Mouse (Mus musculus) CH12.LX (cell line): ENCODE results near the gene Itgb4. TPM values are rescaled to one million over a fixed set of nuclear protein-coding genes. Genes with fewer than 3 reads are reported as not detected.
A peak's percentile ranks its signal among the peaks of the same experiment; 100 is the strongest.

Experiments
- DNase-seq: peaks from one replicate; pipeline ENCODE4 v3.0.0-alpha.2; 2013; ENCODE audit errors: extremely low read depth
- H3K27ac ChIP-seq: 2 replicates; pipeline ENCODE4 v1.5.1; 2012; ENCODE audit warnings: low read depth, mild to moderate bottlenecking, control low read depth, moderate library complexity; ENCODE audit not compliant: insufficient read depth
- H3K27me3 ChIP-seq: replicated peaks from 2 replicates; pipeline ENCODE3; 2012; ENCODE audit warnings: inconsistent platforms
- H3K36me3 ChIP-seq, 2 experiments: replicated peaks in 1 of 2; 2 replicates each; pipeline versions ENCODE3 to v1.6.1; 2012; ENCODE audit warnings: inconsistent platforms in 1 of 2, low read length in 1 of 2, mild to moderate bottlenecking in 1 of 2, mixed read lengths in 1 of 2, moderate library complexity in 1 of 2; ENCODE audit not compliant: control insufficient read depth in 1 of 2, insufficient read depth in 1 of 2
- H3K4me1 ChIP-seq, 2 experiments: 2 replicates each; pipeline ENCODE4 v1.6.1; 2012; ENCODE audit warnings: inconsistent platforms in 1 of 2, moderate library complexity in 1 of 2; ENCODE audit not compliant: insufficient read depth in 2 of 2, control insufficient read depth in 1 of 2
- H3K4me2 ChIP-seq: 2 replicates; pipeline ENCODE4 v1.6.1; 2012; ENCODE audit warnings: low read depth, mild to moderate bottlenecking, control low read depth; ENCODE audit not compliant: poor library complexity, insufficient read depth, severe bottlenecking
- H3K4me3 ChIP-seq, 3 experiments: fragments of 150-350 bp in 1 of 3; sonication (generic) in 1 of 3; replicated peaks in 1 of 3; 2 replicates each; pipeline versions ENCODE3 to v1.5.1; 2011 to 2012; ENCODE audit warnings: low read depth in 2 of 3, low read length in 2 of 3, mild to moderate bottlenecking in 2 of 3, moderate library complexity in 2 of 3, control low read depth in 1 of 3, improper control_type of control experiment in 1 of 3, inconsistent platforms in 1 of 3, mixed read lengths in 1 of 3; ENCODE audit not compliant: poor library complexity in 1 of 3
- H3K79me2 ChIP-seq: replicated peaks from 2 replicates; pipeline ENCODE4 v1.6.1; 2012; ENCODE audit warnings: mild to moderate bottlenecking, moderate library complexity; ENCODE audit not compliant: control insufficient read depth, poor library complexity, insufficient read depth, severe bottlenecking; ENCODE audit errors: extremely low read depth
- H3K9ac ChIP-seq: 2 replicates; pipeline ENCODE4 v1.6.1; 2012; ENCODE audit warnings: low read depth, mild to moderate bottlenecking, control low read depth, moderate library complexity; ENCODE audit not compliant: insufficient read depth
- H3K9me3 ChIP-seq: replicated peaks from 2 replicates; pipeline ENCODE3; 2012; ENCODE audit warnings: low read length, inconsistent platforms, mixed read lengths
- BHLHE40 ChIP-seq: IDR thresholded peaks from 2 replicates; pipeline ENCODE4 v1.6.1; 2011; ENCODE audit warnings: mild to moderate bottlenecking, low read depth, low read length, improper control_type of control experiment
- CHD1 ChIP-seq: IDR thresholded peaks from 2 replicates; pipeline ENCODE4 v1.6.1; 2012; ENCODE audit warnings: low read depth, low read length, improper control_type of control experiment, inconsistent platforms
- CTCF ChIP-seq, 2 experiments: IDR thresholded peaks in 1 of 2; conservative IDR thresholded peaks in 1 of 2; 2 replicates each; pipeline ENCODE4 v1.5.1; 2011 to 2012; ENCODE audit warnings: low read depth in 2 of 2, low read length in 2 of 2, improper control_type of control experiment in 1 of 2, inconsistent platforms in 1 of 2, mild to moderate bottlenecking in 1 of 2, moderate library complexity in 1 of 2
- ELF1 ChIP-seq: IDR thresholded peaks from 2 replicates; pipeline ENCODE4 v1.6.1; 2014; ENCODE audit warnings: low read depth, mild to moderate bottlenecking, inconsistent platforms, low read length, improper control_type of control experiment
- EP300 ChIP-seq: IDR thresholded peaks from 2 replicates; pipeline ENCODE4 v1.6.1; 2011; ENCODE audit warnings: low read length, improper control_type of control experiment
- ETS1 ChIP-seq: conservative IDR thresholded peaks from 2 replicates; pipeline ENCODE4 v1.6.1; 2012; ENCODE audit warnings: low read depth, mild to moderate bottlenecking, inconsistent platforms, low read length, improper control_type of control experiment, moderate library complexity
- HCFC1 ChIP-seq: IDR thresholded peaks from 2 replicates; pipeline ENCODE4 v1.6.1; 2012; ENCODE audit warnings: low read depth, mild to moderate bottlenecking, inconsistent platforms, low read length, improper control_type of control experiment
- IRF4 ChIP-seq: IDR thresholded peaks from 2 replicates; pipeline ENCODE4 v1.6.1; 2014; ENCODE audit warnings: low read depth, mild to moderate bottlenecking, inconsistent platforms, low read length, improper control_type of control experiment
- JUN ChIP-seq: IDR thresholded peaks from 2 replicates; pipeline ENCODE4 v1.6.1; 2011; ENCODE audit warnings: low read depth, mild to moderate bottlenecking, low read length, improper control_type of control experiment, moderate library complexity; ENCODE audit not compliant: insufficient read depth
- JUND ChIP-seq: conservative IDR thresholded peaks from 2 replicates; pipeline ENCODE4 v1.6.1; 2011; ENCODE audit warnings: low read depth, low read length, improper control_type of control experiment
- MAX ChIP-seq: IDR thresholded peaks from 2 replicates; pipeline ENCODE4 v1.6.1; 2011; ENCODE audit warnings: low read length, improper control_type of control experiment
- MEF2A ChIP-seq: IDR thresholded peaks from 2 replicates; pipeline ENCODE4 v1.6.1; 2014; ENCODE audit warnings: low read depth, mild to moderate bottlenecking, inconsistent platforms, low read length, improper control_type of control experiment, borderline replicate concordance
- MYC ChIP-seq: IDR thresholded peaks from 2 replicates; pipeline ENCODE4 v1.6.1; 2011; ENCODE audit warnings: low read depth, mild to moderate bottlenecking, improper control_type of control experiment, low read length
- NRF1 ChIP-seq: IDR thresholded peaks from 2 replicates; pipeline ENCODE4 v1.6.1; 2014; ENCODE audit warnings: low read depth, mild to moderate bottlenecking, inconsistent platforms, low read length, improper control_type of control experiment, moderate library complexity
- RCOR1 ChIP-seq: conservative IDR thresholded peaks from 2 replicates; pipeline ENCODE4 v1.6.1; 2012; ENCODE audit warnings: low read depth, mild to moderate bottlenecking, inconsistent platforms, low read length, improper control_type of control experiment
- SIN3A ChIP-seq: IDR thresholded peaks from 2 replicates; pipeline ENCODE4 v1.6.1; 2012; ENCODE audit warnings: low read length, improper control_type of control experiment, inconsistent platforms
- USF2 ChIP-seq: conservative IDR thresholded peaks from 2 replicates; pipeline ENCODE4 v1.6.1; 2011; ENCODE audit warnings: low read depth, low read length, improper control_type of control experiment
- ZKSCAN1 ChIP-seq: IDR thresholded peaks from 2 replicates; pipeline ENCODE4 v1.6.1; 2012; ENCODE audit warnings: low read depth, inconsistent platforms, low read length, improper control_type of control experiment, borderline replicate concordance
- ZMIZ1 ChIP-seq: IDR thresholded peaks from 2 replicates; pipeline ENCODE4 v1.6.1; 2012; ENCODE audit warnings: low read depth, mild to moderate bottlenecking, inconsistent platforms, low read length, improper control_type of control experiment
- ZNF384 ChIP-seq: IDR thresholded peaks from 2 replicates; pipeline ENCODE4 v1.6.1; 2012; ENCODE audit warnings: low read depth, low read length, improper control_type of control experiment, inconsistent platforms
- dilution Hi-C: fragments of 300-500 bp; cut with MboI; formaldehyde crosslinking; loops from 2 replicates; pipeline ENCODE4 v1.14.3; 2020; ENCODE audit warnings: low sequenced_read_pairs; ENCODE audit not compliant: extremely low pct_unique_long_range_greater_than_20kb, extremely low pct_ligation_motif_present
- in situ Hi-C: fragments of 300-500 bp; cut with MboI; formaldehyde crosslinking; loops from 3 replicates; pipeline ENCODE4 v1.14.3; 2019; ENCODE audit warnings: low sequenced_read_pairs, low pct_ligation_motif_present, low pct_unique_long_range_greater_than_20kb, mixed read lengths
- polyA plus RNA-seq: library from polyadenylated mRNA; unstranded; fragments of >175 nt; gene quantifications from 2 replicates; pipeline ENCODE4 v1.2.1, GENCODE M21; 2012; ENCODE audit warnings: low read depth; ENCODE audit not compliant: insufficient read length
- total RNA-seq, 2 experiments: library from RNA; depleted of rRNA; stranded (reverse); fragments of 300-350 nt in 1 of 2; fragments of >200 nt in 1 of 2; gene quantifications; 2 replicates each; pipeline ENCODE4 v1.2.3; 2012 to 2014

Gene Itgb4
- total and polyA plus RNA-seq, 3 experiments: 0.42 to 6.3 (median 0.59) TPM

DNA sequence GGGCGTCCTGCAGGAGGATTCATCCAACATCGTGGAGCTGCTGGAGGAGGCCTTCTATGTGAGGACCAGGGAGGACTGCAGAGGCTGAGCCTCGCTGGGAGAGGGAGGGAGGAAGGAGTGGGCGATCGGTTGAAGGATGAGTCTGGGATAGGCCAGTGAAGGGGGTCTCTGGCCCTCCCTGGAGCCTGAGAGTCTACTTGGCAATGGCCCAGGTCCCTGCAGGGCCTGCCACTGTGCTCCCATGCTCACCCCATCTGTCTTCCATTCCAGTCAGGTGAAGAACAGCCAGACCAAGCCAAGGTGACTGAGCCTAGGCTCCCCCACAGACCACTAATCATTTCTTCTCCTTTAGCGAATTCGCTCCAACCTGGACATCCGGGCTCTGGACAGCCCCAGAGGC, 8.8 kb downstream of the Itgb4 start:
- no peak overlapping the region for H3K9ac ChIP-seq
- H3K79me2 ChIP-seq: no peaks in the 10 kb centered on the region
- no peak overlapping the region for H3K27ac ChIP-seq
- DNase-seq: no peak
- H3K4me2 ChIP-seq: no peak overlapping the region
- H3K27me3 ChIP-seq: peaks cover 73% of the 10 kb centered on the region
- in situ Hi-C loops (no loop called here), dilution Hi-C loops (no loop called here)
- TF ChIP-seq HCFC1 (no peak), ETS1 (no peak), MAX (no peak), EP300 (no peak), JUND (no peak), JUN (no peak), MEF2A (no peak), SIN3A (no peak), RCOR1 (no peak), MYC (no peak), USF2 (no peak), ZKSCAN1 (no peak), BHLHE40 (no peak), CTCF (conservative IDR thresholded peaks at IDR 0.05 in 1 of 2, IDR thresholded peaks at IDR 0.05 in 1 of 2; ENCODE audit: low read depth in 2 of 2, low read length in 2 of 2) (no peak), ZMIZ1 (no peak), ELF1 (no peak)
- no peaks in the 10 kb centered on the region for H3K36me3 ChIP-seq
- no peak overlapping the region for H3K4me3 ChIP-seq
- H3K4me1 ChIP-seq: peaks cover 0 to 2% of the 10 kb centered on the region in 2 experiments; a peak in 1 of 4 replicates
- peaks cover 8% of the 10 kb centered on the region for H3K9me3 ChIP-seq

DNA sequence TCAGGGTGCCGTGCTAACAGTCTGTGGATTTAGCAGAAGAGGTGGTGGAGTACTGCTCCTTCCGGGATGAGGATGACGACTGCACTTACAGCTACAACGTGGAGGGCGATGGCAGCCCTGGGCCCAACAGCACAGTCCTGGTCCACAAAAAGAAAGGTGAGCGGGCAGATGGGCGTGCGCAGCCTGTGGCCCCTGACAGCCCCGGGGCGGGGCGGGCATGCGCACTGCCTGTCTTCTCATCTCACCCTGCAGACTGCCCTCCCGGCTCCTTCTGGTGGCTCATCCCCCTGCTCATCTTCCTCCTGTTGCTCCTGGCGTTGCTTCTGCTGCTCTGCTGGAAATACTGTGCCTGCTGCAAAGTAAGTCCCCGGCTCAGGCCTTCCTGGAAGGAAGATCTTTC, 15.2 kb downstream of the Itgb4 start:
- TF ChIP-seq NRF1: peak; percentile 60
- no peak for TF ChIP-seq ZKSCAN1
- no peak for TF ChIP-seq CHD1
- no peak for TF ChIP-seq RCOR1
- no peak for TF ChIP-seq IRF4
- TF ChIP-seq ZNF384: no peak
- no peak for DNase-seq
- H3K4me2 ChIP-seq: no peak overlapping the region
- dilution Hi-C loops (no loop called here), in situ Hi-C loops (no loop called here)
- H3K9ac ChIP-seq: no peak overlapping the region
- peaks cover 2% of the 10 kb centered on the region in 2 experiments; a peak in 2 of 4 replicates for H3K4me1 ChIP-seq
- H3K27me3 ChIP-seq: peaks cover 49% of the 10 kb centered on the region
- H3K4me3 ChIP-seq: no peak overlapping the region
- no peaks in the 10 kb centered on the region for H3K36me3 ChIP-seq
- no peaks in the 10 kb centered on the region for H3K79me2 ChIP-seq
- H3K9me3 ChIP-seq: no peaks in the 10 kb centered on the region
- H3K27ac ChIP-seq: no peak overlapping the region
